Mouse (Mus musculus): ENCODE measurements around the gene Tmem229b. TPM values are rescaled to one million over a fixed set of nuclear protein-coding genes. Genes with fewer than 3 reads are reported as not detected.

Tmem229b gene
- 70.0 TPM for polyA plus RNA-seq (2017; shearing (Covaris generic))

GRCm38 (mm10) chr12:79007126-79007753 is at the start of gene Tmem229b:
Gene Tmem229b (minus strand): TSS chr12:79007627.

GRCm38 (mm10) chr12:79028911-79029861 is 21.8 kb upstream of the Tmem229b start, which contains the start of gene Plekhh1:
Gene Plekhh1 (plus strand): TSS chr12:79029163.

Other genes starting within 250 kb of the Tmem229b start
- 240 TPM for gene Atp6v1d, start 146.0 kb downstream of the Tmem229b start, polyA plus RNA-seq (2017; shearing (Covaris generic))
- gene Eif2s1, start 145.8 kb downstream of the Tmem229b start, polyA plus RNA-seq (2017; shearing (Covaris generic)): 230 TPM
- 0.40 TPM for gene Plek2, start 100.7 kb downstream of the Tmem229b start, polyA plus RNA-seq (2017; shearing (Covaris generic))
- gene Plekhh1, start 21.5 kb upstream of the Tmem229b start, polyA plus RNA-seq (2017; shearing (Covaris generic)): 0.13 TPM
- gene Pigh, start 82.0 kb upstream of the Tmem229b start, polyA plus RNA-seq (2017; shearing (Covaris generic)): 24.9 TPM
- 0.39 TPM for gene Arg2, start 123.2 kb upstream of the Tmem229b start, polyA plus RNA-seq (2017; shearing (Covaris generic))
- 126 TPM for gene Vti1b, start 165.0 kb upstream of the Tmem229b start, polyA plus RNA-seq (2017; shearing (Covaris generic))
- 26.6 TPM for gene Rdh11, start 184.7 kb upstream of the Tmem229b start, polyA plus RNA-seq (2017; shearing (Covaris generic))
- 16.6 TPM for gene Rdh12, start 201.3 kb upstream of the Tmem229b start, polyA plus RNA-seq (2017; shearing (Covaris generic))